Mouse (Mus musculus) lung, postnatal 14 days (tissue): ENCODE results near the gene Ivd.

ENCODE experiments used
- DNase-seq: peaks from one replicate; pipeline ENCODE4 v3.0.0; 2021

The Ivd gene

DNA sequence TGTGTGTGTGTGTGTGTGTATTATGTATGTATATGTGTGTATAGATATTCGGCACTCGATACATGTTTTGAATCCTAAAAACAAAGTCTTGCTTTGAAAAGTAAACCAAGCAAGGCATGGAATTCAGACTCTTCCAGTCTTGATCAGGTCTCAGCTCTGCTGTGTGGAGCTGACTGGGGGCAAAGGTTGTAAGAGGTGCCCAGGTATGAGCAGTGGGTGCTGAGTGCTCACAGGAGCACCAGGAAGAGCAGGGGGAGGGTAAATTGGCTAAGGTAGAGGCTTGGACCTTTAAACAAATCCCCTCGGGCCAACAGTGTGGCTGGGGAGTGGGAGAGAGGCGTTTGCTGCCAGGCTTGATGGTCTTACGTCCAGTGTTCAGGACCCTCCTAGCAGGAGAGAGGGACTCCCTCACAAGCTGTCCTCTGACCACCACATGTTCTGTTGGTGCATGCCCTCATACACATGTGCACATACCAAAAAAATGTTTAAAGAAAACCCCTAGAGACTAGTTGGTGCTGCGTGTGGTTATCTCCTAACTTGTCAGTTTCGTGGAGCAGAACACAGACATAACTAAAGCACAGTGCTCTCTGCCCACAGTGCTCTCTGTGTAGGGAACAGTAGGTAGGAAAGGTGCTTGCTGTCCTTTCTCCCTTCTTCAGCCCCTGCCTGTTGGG is 49.0 kb downstream of the Ivd start:
- no peak for DNase-seq

DNA sequence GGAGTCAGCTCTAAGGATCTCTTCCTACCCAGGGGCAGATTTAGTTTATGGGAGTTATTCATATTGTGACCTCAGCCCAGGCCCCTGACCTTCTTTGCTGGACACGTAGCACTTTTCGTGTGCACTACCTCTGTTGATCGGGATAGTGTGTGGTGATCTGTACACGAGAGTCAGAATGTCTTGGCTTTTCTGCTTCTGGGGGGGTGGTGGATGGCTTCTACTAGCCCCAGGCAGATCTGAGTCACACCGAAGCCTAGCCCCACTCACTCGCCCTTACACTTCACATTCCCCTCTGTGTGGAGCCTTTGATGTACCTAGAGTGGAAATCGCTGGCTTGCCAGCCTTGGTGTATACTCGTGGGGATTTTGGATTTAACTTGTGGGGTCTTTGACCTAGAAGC is 51.0 kb downstream of the Ivd start:
- no peak for DNase-seq

DNA sequence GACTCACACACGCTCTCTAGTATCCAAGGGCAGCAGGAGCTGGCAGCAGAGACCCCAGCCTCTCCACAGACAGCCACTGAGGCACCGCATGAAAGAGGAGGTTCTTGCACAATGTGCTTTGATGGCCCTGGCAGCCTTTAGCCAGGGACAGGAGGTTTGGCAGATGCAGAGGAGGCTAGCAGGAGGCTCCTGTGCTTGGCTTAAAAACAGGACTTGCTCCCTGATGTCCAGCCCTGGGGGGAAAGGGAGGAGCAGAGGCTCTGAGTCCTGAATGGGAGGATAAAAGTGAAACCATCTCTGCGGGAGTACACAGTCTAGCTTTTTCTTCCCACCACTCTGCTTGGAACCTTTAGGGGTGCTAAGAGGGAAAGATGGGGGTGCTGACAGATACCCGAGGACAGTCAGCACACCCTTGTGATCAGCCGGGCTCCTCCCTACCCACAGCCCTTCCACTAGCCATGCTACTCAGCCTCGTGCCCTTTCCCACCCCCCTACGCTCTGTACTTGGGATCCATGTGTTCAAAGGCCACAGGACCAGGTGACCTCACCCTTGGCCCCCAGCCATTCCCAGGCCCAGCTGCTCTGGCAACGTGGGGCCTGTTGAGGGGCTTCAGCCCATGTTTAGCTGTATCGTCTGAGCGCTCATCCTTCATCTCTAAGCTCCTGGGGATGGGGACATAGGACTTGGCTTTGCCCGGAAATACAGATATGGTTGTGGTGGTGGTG is 52.0 kb downstream of the Ivd start:
- no peak for DNase-seq

DNA sequence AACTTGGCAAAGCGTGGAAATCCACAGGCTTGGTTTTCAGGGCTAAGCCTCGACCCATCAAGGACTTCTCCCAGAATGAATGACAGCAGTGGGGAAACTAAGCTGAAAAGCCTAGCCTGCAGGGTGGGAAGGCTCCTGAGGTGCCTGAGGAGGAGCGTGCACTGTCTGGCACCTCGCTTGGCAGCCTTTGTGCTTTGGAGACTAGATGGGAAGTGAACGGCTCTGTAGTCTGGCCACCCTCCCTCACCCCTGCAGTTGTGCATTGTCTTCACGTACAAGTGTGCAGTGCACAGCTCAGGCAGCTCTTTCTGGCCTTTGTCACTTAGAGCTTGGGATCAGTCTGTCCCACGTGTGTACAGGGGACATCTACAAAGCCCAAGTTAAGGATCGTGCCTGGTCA is 52.9 kb downstream of the Ivd start:
- no peak for DNase-seq

DNA sequence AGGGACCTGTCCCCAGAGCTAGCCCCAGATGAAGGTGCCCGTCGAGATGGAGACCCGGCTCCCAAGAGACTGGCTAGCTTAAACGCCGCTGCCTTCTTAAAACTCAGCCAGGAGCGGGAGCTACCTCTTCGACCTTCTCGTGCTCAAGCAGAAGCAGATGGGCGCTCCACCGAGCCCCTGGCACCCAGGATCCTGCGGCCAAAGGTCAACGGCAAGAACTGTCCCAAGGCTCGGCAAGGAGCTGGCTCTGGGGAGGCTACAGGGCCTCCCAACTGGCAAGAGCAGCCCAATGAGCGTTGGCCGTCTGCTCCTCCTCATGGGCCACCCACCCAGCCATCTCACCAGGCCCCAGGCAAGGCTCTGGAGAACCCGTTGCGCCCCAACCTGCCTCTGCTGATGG is 54.7 kb downstream of the Ivd start:
- no peak for DNase-seq

DNA sequence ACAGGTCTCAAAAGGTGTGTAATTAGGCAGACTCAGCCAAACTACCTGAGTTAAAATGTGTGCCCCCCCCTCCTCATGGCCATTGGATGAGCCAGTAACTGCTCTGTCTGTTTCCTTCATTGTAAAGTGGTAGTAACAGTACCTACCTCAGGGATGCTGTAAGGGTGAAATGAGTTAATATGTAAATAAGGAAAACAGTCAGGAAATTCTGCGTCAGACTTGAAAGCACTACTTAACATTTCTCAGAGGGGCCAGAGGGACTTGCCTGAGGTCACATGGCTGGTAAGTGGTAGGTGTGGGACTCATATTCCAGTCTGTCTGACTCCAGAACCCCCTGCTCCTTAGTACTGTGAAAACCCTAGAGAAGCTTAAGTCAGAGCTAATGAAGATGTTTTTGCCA is 56.8 kb downstream of the Ivd start:
- DNase-seq: no peak

DNA sequence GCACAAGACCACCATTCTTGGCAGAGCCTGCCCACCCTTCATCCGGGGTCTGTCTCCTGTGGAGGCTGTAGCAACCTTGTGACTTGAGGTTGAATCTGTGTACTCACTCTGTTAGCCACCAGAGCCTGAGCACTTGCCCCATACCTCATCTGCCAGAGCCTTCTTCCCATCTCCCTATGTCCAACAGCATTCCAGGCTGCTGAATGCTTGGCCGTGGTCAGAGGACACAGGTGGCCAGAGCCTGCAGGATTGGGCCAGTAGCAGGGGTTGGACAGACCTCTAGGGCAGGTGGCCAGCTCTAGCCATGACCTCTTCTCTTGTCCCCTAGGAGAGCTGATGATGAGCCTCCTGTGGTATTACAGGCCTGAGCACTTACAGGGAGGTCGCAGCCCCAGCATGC is 58.7 kb downstream of the Ivd start:
- DNase-seq: no peak

DNA sequence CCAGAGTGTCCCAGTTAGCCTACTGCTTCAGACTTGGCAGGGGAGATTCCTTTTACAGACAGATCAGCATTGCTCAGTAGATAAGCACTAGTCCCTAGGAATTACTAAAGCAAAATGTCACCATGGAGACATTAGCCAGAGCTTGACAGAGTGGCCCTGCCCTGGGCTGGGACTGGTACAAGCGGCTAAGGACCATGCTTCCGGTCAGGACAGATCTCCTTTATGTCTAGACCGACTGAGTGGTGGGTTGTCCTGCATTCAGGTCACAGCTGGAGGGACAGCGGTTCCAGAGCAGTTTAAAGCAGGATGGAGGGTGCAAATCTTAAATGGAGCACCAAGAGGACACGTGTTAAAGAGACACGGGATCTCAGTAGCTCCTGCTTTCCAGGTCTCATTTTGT is 64.2 kb downstream of the Ivd start:
- DNase-seq: no peak

DNA sequence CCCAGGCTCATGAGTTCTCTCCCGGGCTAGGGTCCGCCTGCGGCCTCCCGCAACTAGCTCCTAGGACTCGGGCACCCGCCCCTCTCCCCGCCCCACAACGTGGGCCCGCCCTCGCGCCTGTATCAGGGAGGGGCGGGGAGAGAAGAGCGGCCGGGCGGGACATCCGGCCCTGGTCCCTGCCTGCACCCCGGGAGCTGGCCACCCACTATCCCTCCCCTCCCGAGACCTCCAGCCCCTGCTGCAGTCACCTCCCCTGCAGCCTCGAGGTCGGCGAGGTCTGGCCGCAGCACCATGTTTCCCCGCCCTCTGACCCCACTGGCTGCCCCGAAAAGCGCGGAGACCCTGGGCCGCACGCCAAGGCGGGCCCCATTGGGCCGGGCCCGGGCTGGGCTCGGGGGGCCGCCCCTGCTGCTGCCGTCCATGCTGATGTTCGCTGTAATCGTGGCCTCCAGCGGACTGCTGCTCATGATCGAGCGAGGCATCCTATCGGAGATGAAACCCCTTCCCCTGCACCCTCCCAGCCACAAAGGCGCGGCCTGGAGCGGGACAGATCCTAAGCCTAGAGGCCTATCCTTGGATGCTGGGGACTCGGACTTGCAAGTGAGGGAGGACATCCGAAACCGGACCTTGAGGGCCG is 64.7 kb downstream of the Ivd start, which contains the start of gene Chst14:
Chst14 (plus strand) TSS at position 136 of the 637 bp plus-strand sequence.
- DNase-seq: peak; percentile 80

DNA sequence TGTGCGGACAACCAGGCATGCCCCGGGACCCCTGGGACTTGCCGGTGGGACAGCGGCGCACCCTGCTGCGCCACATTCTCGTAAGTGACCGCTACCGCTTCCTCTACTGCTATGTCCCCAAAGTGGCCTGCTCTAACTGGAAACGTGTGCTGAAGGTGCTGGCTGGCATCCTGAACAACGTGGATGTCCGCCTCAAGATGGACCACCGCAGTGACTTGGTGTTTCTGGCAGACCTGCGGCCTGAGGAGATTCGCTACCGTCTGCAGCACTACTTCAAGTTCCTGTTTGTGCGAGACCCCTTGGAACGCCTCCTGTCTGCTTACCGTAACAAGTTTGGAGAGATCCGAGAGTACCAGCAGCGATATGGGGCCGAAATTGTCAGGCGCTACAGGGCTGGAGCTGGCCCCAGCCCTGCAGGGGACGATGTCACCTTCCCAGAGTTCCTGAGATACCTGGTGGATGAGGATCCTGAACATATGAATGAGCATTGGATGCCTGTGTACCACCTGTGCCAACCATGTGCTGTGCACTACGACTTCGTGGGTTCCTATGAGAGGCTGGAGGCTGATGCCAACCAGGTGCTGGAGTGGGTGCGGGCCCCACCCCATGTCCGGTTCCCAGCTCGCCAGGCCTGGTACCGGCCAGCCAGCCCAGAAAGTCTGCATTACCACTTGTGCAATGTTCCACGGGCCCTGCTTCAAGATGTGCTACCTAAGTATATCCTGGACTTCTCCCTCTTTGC is 65.4 kb downstream of the Ivd start:
- DNase-seq: no peak
